Mouse (Mus musculus) forebrain, embryonic 11.5 days (tissue): Measurements from ENCODE around the gene Polm. TPM values are rescaled to one million over a fixed set of nuclear protein-coding genes. Genes with fewer than 3 reads are reported as not detected.

Source experiments
- ATAC-seq: fragments of 200-750 bp; cut with Nextera tagmentation; replicated peaks from 2 replicates; pipeline ENCODE4 v1.8.0; 2017; ENCODE audit warnings: moderate TSS enrichment; ENCODE audit not compliant: low FRiP score
- DNase-seq: peaks from one replicate; pipeline ENCODE4 v3.0.0-alpha.2; 2017; ENCODE audit warnings: low spot score
- H3K27ac ChIP-seq: fragments of 300-500 bp; sonication (generic); 2 replicates; pipeline ENCODE4 v1.5.1; 2014; ENCODE audit warnings: low read depth, low read length
- H3K27me3 ChIP-seq: fragments of 300-500 bp; sonication (generic); 2 replicates; pipeline ENCODE4 v1.6.1; 2014; ENCODE audit warnings: mild to moderate bottlenecking, low read length, mixed read lengths; ENCODE audit not compliant: control insufficient read depth, insufficient read depth
- H3K36me3 ChIP-seq: fragments of 300-500 bp; sonication (generic); 2 replicates; pipeline ENCODE4 v1.6.1; 2014; ENCODE audit warnings: mild to moderate bottlenecking, low read length, moderate library complexity, mixed read lengths; ENCODE audit not compliant: control insufficient read depth, insufficient read depth
- H3K4me1 ChIP-seq: fragments of 300-500 bp; sonication (generic); replicated peaks from 2 replicates; pipeline ENCODE4 v1.6.1; 2014; ENCODE audit warnings: low read length, mixed read lengths; ENCODE audit not compliant: control insufficient read depth, insufficient read depth
- H3K4me2 ChIP-seq: fragments of 300-500 bp; sonication (generic); 2 replicates; pipeline ENCODE4 v1.6.1; 2014; ENCODE audit warnings: low read depth, mild to moderate bottlenecking, low read length, moderate library complexity, mixed read lengths; ENCODE audit not compliant: severe bottlenecking
- H3K4me3 ChIP-seq: fragments of 300-500 bp; sonication (generic); 2 replicates; pipeline ENCODE4 v1.5.1; 2014; ENCODE audit warnings: low read depth, low read length
- H3K9ac ChIP-seq: fragments of 300-500 bp; sonication (generic); 2 replicates; pipeline ENCODE4 v1.6.1; 2014; ENCODE audit warnings: low read length
- H3K9me3 ChIP-seq: fragments of 300-500 bp; sonication (generic); 2 replicates; pipeline ENCODE4 v1.6.1; 2016; ENCODE audit warnings: low read length, mixed read lengths; ENCODE audit not compliant: control insufficient read depth
- WGBS: fragments of 180-500 bp; shearing (Covaris S2); extraction: QIAGEN DNeasy Blood & Tissue Kit; methylation state at CpG from one replicate; pipeline ENCODE4 v1.1.7; 2014; 5-methylcytosine and 5-hydroxymethylcytosine counted together
- polyA plus RNA-seq: library from polyadenylated mRNA; unstranded; fragments of >200 nt; fragmentation: Nextera tagmentation; extraction: Ambion mirVana; gene quantifications from 2 replicates; pipeline ENCODE4 v1.2.1, GENCODE M21; 2014

The Polm gene
- polyA plus RNA-seq, 1 experiment from 2014 or later, result 8.8 TPM

- H3K4me2 ChIP-seq, result no peak overlapping the region
- H3K9ac ChIP-seq, result no peak overlapping the region
- no peaks in the 10 kb centered on the region for H3K9me3 ChIP-seq
- ATAC-seq (no peak), DNase-seq (no peak)
- no peaks in the 10 kb centered on the region for H3K27me3 ChIP-seq
- no peak overlapping the region for H3K27ac ChIP-seq
- no peak overlapping the region for H3K4me3 ChIP-seq
- no peaks in the 10 kb centered on the region for H3K4me1 ChIP-seq
- no peaks in the 10 kb centered on the region for H3K36me3 ChIP-seq
- whole genome bisulfite sequencing, result 77% methylated on average over 5 of the region's 5 CpGs
These were observed 12.6 kb upstream of the Polm start for GRCm38 (mm10) chr11:5850452-5850851.

GRCm38 (mm10) chr11:5849316-5849715 is 11.5 kb upstream of the Polm start:
- ATAC-seq, result no peak

DNA sequence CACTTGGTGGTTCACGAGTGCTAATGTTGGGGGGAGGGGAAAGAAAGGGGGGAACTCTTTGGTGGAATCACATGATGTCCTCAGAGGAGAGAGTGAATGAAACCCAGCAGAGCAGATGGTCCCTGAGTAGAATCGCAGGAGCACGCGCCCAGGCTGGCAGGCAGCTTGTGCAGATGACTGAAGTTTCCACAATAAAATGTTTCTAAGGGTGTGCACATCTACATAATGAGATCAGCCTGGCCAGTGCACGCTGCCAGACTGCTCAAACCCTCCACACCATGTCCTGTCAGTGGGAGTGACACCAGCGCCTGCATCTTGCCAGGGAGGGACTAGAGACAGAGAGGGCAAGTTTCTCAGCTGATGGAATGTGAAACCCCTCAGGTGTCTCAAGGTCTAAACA is 10.9 kb upstream of the Polm start:
- no peak overlapping the region for H3K4me3 ChIP-seq
- DNase-seq, result no peak
- H3K4me2 ChIP-seq, result no peak overlapping the region
- no peak overlapping the region for H3K27ac ChIP-seq
- no peak for ATAC-seq
- 59% methylated on average over 6 of the region's 6 CpGs for WGBS
- H3K4me1 ChIP-seq, result no peaks in the 10 kb centered on the region
- H3K36me3 ChIP-seq, result no peaks in the 10 kb centered on the region
- H3K27me3 ChIP-seq, result no peaks in the 10 kb centered on the region
- no peaks in the 10 kb centered on the region for H3K9me3 ChIP-seq
- H3K9ac ChIP-seq, result no peak overlapping the region

More at GRCm38 (mm10) chr11:5849316-5849715, 11.5 kb upstream of the Polm start:
- Histone ChIP-seq H3K27ac (no peak overlapping the region), H3K9me3 (no peaks in the 10 kb centered on the region), H3K4me3 (no peak overlapping the region), H3K27me3 (no peaks in the 10 kb centered on the region), H3K4me1 (no peaks in the 10 kb centered on the region), H3K4me2 (no peak overlapping the region), H3K36me3 (no peaks in the 10 kb centered on the region), H3K9ac (no peak overlapping the region)
- DNase-seq, result no peak
- WGBS, result 83% methylated on average over 2 of the region's 2 CpGs

DNA sequence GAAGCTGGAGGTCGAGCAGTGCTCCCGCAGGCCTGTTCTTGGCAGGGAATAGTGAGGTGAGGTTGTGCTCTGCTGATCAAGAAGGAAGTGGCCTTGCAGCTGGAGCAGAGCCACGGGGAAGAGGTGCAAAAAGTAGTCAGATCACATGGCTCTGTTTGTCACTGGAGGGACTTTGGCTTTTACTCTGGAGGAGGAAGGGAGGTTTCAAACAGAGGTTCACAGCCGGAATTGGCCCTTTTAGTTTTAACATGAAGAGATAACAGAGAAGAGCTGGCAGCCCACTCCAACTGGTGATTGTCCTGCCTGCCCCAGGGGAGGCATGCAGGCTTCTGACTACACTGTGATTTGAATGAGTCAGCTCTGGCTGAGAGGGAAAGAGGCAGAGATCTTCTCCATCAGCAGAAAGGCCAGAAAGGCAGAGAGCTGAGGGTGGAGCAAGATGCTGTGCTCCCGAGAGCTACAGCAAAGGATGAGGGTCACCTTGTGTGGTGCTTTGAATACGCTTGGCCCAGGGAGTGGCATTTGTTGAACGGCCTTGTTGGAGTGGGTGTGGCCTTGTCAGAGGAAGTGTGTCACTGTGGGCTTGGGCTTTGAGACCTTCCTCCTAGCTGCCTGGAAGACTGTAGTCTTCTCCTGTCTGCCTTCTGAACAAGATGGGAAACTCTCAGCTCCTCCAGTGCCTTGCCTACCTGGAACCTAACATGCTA is 9.0 kb upstream of the Polm start:
- no peak for DNase-seq
- 80% methylated on average over 7 of the region's 7 CpGs for WGBS
- H3K9ac ChIP-seq, result no peak overlapping the region
- H3K36me3 ChIP-seq, result no peaks in the 10 kb centered on the region
- no peak overlapping the region for H3K27ac ChIP-seq
- H3K27me3 ChIP-seq, result no peaks in the 10 kb centered on the region
- H3K9me3 ChIP-seq, result no peaks in the 10 kb centered on the region
- ATAC-seq, result no peak
- no peaks in the 10 kb centered on the region for H3K4me1 ChIP-seq
- H3K4me2 ChIP-seq, result no peak overlapping the region
- H3K4me3 ChIP-seq, result no peak overlapping the region

DNA sequence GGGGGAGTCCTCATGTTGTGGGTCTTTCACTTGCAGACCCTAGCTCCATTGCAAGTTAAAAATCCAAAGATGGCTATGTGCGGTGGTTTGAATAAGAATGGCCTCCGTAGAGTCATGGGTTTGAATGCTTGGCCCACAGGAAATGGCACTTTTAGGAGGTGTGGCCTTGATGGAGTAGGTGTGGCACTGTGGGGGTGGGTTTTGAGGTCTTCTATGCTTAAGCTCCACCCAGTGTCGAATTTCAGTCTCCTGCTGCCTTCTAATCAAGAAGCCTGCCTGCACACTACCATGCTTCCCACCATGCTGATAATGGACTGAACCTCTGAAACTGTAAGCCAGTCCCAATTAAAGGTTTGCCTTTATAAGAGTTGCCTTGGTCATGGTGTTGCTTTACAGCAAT is 5.3 kb upstream of the Polm start:
- no peaks in the 10 kb centered on the region for H3K9me3 ChIP-seq
- WGBS, result 85% methylated on average over 3 of the region's 3 CpGs
- no peaks in the 10 kb centered on the region for H3K4me1 ChIP-seq
- DNase-seq, result peak; percentile 11
- ATAC-seq, result no peak
- no peak overlapping the region for H3K27ac ChIP-seq
- no peaks in the 10 kb centered on the region for H3K27me3 ChIP-seq
- no peak overlapping the region for H3K4me3 ChIP-seq
- H3K36me3 ChIP-seq, result no peaks in the 10 kb centered on the region
- no peak overlapping the region for H3K4me2 ChIP-seq
- no peak overlapping the region for H3K9ac ChIP-seq

DNA sequence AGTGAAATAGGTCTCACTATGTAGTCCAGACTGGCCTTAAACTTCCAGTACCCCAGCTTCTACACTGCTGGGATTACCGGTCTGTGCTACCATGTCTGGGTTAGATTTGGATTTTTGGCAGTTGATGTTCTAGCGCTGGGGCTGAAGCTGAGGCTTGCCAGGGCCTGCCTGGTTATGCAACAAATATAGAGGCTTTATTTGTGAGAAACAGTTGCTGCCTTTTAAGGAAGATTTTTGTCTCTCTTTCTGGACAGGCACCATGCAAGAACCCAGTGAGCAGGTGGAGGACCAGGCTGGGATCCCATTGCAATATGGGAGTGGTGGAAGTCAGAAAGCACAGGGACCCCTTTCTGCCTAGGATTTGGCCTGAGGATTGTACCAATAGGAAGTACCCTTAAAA is 3.9 kb upstream of the Polm start:
- ATAC-seq, result no peak
- Histone ChIP-seq H3K9me3 (no peaks in the 10 kb centered on the region), H3K27ac (no peak overlapping the region), H3K36me3 (no peaks in the 10 kb centered on the region), H3K27me3 (no peaks in the 10 kb centered on the region), H3K9ac (no peak overlapping the region), H3K4me3 (no peak overlapping the region), H3K4me1 (no peaks in the 10 kb centered on the region), H3K4me2 (no peak overlapping the region)
- 92% methylated on average over 2 of the region's 2 CpGs for WGBS
- peak; percentile 41 for DNase-seq

DNA sequence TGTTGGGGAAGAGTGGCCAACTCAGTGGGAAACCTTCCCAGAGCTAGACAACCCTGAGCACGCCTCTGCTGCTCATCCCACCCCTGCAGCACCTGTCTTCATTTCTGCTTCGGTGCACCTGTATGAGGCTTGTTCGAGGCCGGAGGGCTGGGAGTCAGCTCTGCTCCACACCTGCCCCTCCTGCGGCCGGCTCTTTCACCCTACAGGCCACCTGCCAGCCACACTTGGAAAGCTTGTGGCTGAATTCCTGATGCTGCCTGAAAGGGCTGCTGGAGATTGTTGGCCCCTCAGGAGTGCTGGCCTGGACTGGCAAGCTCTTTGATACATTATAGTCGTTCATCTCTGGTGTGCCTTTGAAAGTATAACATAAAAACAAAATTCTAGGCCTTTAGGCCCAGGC is 2.5 kb upstream of the Polm start:
- no peak overlapping the region for H3K27ac ChIP-seq
- no peak overlapping the region for H3K4me2 ChIP-seq
- H3K4me3 ChIP-seq, result no peak overlapping the region
- DNase-seq, result peak; percentile 48
- no peaks in the 10 kb centered on the region for H3K27me3 ChIP-seq
- no peaks in the 10 kb centered on the region for H3K36me3 ChIP-seq
- no peaks in the 10 kb centered on the region for H3K9me3 ChIP-seq
- no peak overlapping the region for H3K9ac ChIP-seq
- WGBS, result 83% methylated on average over 7 of the region's 7 CpGs
- ATAC-seq, result no peak
- 0 out of 2 replicates have a peak, but pooled peaks cover 1% of the 10 kb centered on the region for H3K4me1 ChIP-seq

- H3K9ac ChIP-seq, result no peak overlapping the region
- H3K9me3 ChIP-seq, result no peaks in the 10 kb centered on the region
- no peak overlapping the region for H3K4me2 ChIP-seq
- H3K27ac ChIP-seq, result no peak overlapping the region
- H3K4me1 ChIP-seq, result 0 out of 2 replicates have a peak, but pooled peaks cover 1% of the 10 kb centered on the region
- H3K27me3 ChIP-seq, result no peaks in the 10 kb centered on the region
- WGBS, result 61% methylated on average over 1 of the region's 1 CpGs
- H3K4me3 ChIP-seq, result no peak overlapping the region
- DNase-seq (peak; percentile 52), ATAC-seq (no peak)
- no peaks in the 10 kb centered on the region; the same call in 1 of the 2 replicates for H3K36me3 ChIP-seq
These were observed 1.7 kb downstream of the Polm start for GRCm38 (mm10) chr11:5836126-5836525.

GRCm38 (mm10) chr11:5835057-5835456 is 2.8 kb downstream of the Polm start:
- no peaks in the 10 kb centered on the region for H3K27me3 ChIP-seq
- no peak overlapping the region for H3K4me3 ChIP-seq
- 0 out of 2 replicates have a peak, but pooled peaks cover 1% of the 10 kb centered on the region for H3K4me1 ChIP-seq
- no peaks in the 10 kb centered on the region for H3K9me3 ChIP-seq
- no peak for ATAC-seq
- H3K9ac ChIP-seq, result no peak overlapping the region
- 86% methylated on average over 7 of the region's 7 CpGs for WGBS
- no peak overlapping the region for H3K27ac ChIP-seq
- H3K36me3 ChIP-seq, result no peaks in the 10 kb centered on the region; the same call in 1 of the 2 replicates
- no peak for DNase-seq
- no peak overlapping the region for H3K4me2 ChIP-seq
